Mouse (Mus musculus): ENCODE measurements around the gene F3.

DNA sequence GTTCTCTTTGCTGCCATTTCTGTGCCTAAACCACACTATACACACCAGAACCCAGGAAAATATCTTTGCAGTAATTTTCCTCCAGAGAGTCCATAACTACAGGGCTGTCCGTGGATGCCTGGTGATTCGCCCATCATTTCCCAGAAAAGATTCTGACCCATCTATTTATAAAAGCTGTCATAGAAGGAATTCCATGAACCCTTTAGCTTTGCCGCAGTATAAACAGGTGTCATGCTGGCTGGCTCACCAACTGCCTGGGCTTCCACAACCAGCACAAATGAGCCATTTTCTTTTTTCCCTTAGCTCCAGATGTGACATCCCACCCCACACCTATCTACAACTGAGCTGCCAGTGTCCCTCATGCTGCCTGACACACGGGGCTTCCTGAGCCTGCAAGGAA is 38.8 kb upstream of the F3 start:
- TF ChIP-seq EP300 (IDR thresholded peaks at IDR 0.05; ENCODE audit: low read depth) (no peak), CTCF (IDR thresholded peaks at IDR 0.05; ENCODE audit: low read depth) (no peak)
